Mouse (Mus musculus): ENCODE results near the gene Hist1h1t.
"Not testable (repeated sequence)": the region's sequence is repeated elsewhere in the genome, so short reads cannot be mapped to it uniquely, and the experiment has no call there.

Hist1h1t gene

DNA sequence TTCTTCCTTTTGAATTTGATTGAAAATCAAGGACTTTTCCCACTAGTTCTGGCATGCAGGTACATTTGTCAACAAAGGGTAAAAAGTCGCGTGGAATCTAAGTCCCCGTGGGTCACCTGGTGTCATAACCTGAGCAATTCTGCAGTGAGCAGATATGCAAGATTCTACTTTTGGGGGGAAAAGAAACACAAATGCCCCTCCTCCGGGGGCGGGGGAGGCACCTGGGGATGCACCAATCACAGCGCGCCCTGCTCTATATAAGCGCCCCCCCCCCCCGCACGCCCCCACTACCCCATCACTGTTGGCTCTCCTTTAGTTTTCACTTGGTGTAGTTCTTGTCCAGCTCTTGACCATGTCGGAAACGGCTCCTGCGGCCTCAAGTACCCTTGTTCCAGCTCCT, at the start of gene Hist1h1t:
TSS of gene Hist1h1t (plus strand) at position 301 of the 400 bp plus-strand sequence.
- DNase-seq: peak; percentile 84

DNA sequence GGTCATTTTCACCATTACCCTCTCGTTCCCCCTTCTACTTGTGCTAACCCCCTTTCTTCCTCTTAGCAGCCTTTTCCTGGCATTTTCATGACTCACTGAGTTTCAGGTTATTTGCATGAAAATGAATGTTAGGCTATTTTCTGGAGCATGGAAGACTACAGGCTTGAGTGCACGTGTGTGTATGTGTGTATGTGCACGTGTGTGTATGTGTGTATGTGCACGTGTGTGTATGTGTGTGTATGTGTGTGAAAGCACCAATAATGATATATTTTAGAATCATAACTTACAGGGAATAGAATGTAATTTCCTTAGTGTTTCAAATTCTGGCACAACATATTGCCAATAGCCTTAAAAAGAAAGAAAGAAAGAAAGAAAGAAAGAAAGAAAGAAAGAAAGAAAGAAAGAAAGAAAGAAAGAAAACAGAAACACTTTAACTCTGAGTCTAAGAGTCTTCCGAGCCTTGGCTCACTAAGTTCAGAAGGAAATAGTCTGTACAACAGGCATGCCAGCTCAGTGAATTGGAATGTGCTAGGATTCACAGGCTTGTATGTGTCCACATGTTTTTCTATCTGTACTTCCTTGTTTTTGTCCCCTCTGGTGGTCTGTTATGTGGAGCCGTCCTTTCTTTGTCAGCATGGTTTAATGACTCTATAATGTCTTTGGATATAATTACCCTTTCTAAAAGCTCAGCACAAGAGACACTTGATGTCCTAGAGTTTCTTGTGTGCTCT, 35.8 kb upstream of the Hist1h1t start:
- no peak for DNase-seq

DNA sequence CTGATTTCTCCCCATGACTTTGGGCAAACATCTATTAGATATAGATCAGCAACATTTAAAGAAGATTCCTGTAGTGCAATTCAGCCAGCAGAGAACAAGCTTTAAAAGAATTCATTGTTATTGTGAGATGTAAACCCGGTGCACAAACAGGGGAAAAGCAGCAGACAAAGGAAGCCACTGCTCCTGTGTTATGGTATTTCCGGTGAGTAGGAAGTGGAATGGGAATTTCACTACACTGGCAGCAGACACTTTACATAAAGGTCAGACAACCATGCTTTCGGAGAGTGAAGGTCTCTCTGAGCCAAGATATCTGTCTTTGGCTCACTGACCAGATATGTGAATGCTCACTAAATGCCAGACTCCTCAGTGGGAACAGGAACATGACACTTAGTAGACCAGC, 33.1 kb upstream of the Hist1h1t start:
- DNase-seq: no peak

DNA sequence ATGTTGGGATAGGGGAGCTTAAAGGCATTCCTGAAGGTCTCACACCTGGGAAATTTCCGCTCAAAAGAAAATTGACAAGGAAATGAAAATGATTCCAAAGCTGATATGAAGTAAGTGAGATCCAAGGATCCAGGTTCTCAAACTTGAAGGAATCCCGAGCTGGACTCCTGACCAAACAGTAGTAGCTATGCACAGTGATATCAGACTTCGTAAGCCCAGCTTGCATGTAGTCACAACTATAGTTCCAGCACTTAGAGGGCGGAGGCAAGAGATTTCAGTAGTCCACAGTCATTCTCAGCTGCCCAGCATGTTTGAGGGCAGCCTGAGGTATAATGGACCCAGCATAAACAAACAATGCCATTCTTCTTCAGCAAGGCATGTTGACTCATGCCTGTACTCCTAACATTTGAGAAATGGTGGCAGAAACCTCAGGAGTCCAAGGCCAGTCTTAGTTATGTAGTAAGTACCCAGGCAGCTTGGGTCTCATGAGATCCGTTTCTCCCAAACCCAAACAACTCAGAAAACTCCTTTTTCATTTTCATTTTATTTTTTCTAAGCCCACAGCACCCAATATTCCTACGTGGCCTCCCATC, 13.5 kb upstream of the Hist1h1t start:
- no peak for DNase-seq

DNA sequence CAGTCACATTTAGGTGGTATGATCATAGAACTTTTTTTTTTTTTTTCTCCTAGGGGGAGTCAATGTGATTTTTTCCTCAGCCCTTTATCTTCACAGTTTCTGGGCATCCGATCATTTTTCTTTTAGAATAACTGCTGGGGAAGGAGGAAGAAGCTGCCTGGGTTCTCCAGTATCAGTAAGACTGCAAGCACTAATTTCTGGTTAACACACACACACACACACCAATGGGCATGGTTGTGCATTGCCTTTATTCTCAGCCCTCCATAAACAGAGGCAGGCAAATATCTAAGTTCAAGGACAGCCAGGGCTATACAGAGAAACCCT, 13.0 kb upstream of the Hist1h1t start:
- DNase-seq: no peak

DNA sequence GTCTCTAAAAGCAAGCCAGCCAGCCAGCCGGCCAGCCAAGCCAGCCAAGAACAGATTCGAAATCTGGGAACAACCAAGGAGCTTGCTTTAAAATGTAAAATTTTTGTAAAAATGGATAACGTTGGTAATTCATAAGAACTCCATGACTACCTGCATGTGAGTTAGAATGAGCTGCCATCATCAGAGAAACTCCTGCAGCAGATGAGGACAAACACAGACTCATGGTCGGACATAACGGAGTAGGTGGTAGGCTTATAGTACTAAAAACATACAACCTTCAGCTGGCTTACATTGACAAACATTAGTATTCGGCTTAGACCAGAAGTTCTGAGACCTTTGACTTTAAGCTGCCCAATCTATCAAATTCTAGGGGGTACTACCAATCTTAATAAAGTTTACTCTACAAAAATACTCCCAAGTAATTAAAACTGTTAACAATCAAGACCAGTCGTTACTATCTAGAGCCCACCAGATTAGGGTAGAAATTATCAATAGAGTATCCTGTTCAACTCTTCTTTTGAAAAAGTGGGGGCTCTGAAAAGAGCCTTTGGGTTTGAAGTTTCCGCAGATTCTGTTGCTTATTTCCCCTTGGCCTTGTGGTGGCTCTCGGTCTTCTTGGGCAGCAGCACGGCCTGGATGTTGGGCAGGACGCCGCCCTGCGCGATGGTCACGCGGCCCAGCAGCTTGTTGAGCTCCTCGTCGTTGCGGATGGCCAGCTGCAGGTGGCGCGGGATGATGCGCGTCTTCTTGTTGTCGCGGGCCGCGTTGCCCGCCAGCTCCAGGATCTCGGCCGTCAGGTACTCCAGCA, 12.5 kb upstream of the Hist1h1t start:
- DNase-seq: not testable (repeated sequence)

DNA sequence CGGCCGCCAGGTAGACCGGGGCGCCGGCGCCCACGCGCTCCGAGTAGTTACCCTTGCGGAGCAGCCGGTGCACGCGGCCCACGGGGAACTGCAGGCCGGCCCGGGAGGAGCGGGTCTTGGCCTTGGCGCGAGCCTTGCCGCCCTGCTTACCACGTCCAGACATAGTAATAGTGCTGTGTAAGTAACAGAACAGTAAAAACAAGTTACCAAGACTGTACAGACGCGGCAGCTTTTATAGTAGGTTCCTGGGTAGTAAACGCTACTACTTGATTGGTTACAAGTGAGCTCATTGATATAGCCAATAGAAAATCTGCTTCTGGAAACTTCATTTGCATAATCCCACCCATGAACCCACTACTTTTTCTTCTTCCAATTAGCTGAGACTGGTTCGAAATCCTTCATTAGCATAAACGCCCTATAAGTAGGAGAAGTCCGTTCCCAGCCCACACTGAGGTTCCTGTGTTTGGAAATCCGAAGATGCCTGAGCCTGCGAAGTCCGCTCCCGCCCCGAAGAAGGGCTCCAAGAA, 11.8 kb upstream of the Hist1h1t start, which contains the start of the genes Hist1h2ac and Hist1h2bc:
TSS of gene Hist1h2ac (minus strand) at position 194 of the 527 bp plus-strand sequence.
TSS of gene Hist1h2bc (plus strand) at position 445 of the 527 bp plus-strand sequence.
- peak; percentile 99 for DNase-seq

DNA sequence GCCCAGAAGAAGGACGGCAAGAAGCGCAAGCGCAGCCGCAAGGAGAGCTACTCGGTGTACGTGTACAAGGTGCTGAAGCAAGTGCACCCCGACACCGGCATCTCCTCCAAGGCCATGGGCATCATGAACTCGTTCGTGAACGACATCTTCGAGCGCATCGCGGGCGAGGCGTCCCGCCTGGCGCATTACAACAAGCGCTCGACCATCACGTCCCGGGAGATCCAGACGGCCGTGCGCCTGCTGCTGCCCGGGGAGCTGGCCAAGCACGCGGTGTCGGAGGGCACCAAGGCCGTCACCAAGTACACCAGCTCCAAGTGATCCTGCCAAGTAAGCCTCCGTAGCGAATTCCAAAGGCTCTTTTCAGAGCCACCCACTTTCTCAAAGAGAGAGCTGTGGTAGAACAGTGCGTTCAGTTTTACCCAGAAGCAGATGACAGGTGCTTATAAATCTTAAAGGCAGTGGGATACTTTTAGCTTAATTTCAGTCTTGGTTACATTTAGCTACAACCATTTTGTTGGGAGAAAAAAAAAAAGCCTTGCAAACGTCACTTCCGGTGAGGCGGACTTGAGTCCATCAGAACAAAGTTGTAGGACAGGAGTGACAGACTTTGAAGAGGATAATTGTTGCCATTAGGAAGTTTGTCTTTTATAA, 11.2 kb upstream of the Hist1h1t start:
- DNase-seq: peak; percentile 94

DNA sequence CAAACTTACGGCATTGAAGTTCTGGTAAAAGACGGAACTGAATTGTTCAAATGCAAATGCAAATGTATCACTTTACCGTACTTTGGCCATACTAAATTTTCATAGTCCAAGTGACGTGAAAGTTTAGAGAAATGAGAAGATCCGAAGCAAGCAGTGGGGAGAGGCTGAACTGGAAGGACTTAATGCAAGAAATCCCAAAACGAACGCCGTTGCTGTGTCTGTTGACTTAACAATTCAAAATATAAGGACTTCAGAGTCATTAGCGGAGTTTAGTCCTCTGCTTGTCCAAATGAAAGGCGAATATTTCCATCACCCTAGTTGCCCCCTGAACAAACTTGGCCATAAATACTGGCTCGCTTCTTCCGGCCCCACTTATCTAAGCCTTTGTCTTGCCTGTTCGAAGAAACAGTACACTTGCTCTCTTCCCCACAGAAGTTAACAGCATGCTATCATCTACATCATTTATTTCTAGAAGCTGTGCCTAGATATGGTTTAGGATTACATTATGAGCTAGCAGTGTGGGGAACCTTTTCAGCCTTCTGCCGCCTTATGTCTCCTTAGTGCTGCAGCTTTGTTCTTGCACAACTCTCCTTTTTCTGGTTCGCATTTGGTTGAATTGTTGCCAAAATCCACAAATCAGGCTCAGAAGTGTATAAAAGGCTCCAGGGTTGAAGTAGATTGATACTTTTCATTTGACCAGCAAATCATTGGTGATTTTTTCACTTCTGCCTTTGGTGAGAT, 10.3 kb upstream of the Hist1h1t start:
- DNase-seq: peak; percentile 91

DNA sequence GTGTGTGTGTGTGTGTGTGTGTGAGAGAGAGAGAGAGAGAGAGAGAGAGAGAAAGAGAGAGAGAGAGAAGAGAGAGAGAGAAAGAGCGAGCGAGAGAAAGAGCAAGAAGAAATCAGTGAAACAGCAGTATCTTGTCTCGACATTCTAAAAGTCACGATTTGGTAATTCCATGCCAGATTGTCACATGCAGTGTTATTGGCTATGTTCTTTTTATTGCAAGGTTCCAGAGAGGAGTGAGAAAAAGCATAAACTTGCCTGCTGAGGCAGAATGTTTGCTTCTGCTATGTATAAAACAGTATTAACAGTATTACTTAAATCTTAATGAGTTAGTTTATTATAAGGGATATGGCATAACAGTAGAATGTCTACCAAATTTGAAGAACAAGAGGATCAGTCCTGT, 9.6 kb upstream of the Hist1h1t start:
- peak; percentile 1 for DNase-seq

DNA sequence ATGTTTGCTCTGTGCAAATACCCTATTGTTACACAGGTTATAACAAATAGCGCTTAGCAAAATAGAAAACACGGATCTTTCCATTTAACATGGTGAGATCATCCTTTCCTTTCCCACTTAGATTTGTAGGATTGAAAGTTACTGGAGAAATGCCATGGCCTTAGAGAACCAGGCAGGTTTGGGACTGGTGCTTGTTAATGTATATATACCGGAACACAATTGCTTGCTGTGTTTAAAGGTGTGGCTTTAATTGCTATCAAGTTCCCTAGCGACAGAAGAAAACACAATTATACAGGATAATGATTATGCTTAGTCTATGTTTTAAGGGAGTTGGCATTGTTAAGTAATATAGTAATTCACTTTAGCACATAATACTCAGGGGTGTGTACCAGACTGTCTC, 8.4 kb upstream of the Hist1h1t start:
- DNase-seq: peak; percentile 0

DNA sequence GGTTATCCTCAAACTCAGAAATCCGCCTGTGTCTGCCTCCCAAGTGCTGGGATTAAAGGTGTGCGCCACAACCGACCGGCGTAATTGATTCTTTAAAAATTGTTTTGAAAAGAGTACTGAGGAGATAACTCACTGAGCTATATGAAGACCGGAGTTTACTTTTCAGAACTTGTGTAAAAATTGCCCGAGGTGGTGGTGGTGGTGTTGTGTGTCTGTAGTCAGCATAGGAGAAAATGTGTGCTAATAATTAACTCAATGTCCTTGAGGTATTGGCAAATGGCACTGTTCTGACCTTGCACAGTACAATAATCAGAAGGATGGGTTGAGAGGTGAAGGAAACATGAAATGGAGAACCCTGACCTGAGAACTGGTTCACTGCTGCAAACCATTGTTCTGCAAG, 7.7 kb upstream of the Hist1h1t start:
- DNase-seq: peak; percentile 58

DNA sequence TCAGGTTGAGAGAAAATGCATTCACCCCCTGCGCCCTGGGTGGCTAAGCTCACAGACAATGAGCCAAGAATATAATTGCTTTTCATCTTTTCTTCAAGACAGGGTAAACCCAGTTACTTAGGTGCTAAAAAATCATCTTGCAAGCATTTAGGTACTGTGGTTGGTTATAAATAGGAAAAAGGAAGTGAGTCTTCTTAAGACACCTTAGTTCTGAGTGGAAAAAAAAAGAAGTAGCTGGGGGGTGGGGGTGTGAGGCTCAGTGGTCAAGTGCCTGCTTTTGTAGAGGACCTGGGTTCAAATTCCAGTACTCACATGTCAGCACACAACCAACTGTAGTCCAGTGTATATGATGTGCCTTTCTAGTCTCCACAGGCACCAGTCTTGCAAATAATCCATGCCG, 6.7 kb upstream of the Hist1h1t start:
- peak; percentile 2 for DNase-seq

DNA sequence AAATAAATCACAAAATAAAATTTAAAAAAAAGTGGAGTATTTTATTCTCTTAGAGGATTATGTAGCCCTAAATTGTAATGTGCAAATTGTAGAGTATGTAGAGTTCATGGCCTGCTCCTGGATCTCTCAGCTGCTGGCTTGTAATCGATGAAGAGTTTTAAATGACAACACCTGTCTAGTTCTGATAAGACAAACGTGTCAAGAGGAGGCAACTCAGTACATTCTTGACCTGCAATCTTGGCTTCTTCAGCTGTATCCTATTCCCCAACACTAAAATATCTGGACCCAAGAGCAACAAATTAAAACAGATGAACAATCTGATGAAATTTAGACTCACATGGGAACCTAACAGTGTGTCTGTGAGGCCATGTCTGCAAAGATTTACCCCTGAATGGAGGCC, 6.2 kb upstream of the Hist1h1t start:
- DNase-seq: no peak

DNA sequence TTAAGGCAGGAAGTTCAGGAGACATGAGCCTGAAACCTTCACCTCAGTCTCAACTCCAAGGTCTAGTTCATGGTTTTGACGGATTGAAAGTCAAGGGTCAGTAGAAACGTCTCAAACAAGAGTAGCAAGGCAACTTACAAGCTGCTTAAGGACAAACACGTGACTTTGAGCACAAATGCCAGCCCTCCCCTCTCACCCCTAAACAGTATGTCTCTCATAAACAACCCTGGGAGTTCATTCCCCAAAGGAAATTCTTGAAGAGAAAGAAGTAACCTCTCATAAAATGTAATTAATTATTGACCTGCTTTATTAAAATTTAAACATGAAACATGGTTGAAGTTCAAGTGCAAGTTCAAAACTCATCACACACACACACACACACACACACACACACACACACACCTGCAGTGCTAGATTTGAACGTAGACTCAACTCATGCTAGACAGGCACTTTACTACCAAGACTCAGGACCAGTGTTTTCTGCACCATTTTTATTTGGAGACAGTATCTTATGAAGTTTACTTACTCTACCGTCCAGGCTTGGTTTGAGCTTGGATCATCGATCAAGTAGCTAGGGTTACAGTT, 1.7 kb upstream of the Hist1h1t start:
- peak; percentile 43 for DNase-seq

DNA sequence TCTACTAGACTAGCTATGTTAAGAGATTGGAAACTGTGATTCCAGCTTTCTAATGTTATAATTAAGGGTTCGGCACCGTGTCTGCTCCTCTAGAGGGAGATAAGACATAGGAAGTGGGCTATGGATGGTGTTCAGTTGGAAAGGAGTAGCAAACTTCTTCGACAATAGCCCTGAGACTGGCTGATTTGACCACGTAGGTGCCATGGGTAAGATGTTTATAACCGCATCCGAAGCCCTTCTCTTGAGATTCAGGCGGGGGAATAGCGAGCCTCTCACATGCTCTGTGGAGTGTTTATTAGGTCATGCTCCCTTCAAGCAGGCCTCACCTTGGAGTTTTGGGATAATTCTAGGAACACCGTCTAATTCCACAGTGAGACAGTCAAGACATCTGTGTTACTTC, 658 bp upstream of the Hist1h1t start:
- peak; percentile 59 for DNase-seq

DNA sequence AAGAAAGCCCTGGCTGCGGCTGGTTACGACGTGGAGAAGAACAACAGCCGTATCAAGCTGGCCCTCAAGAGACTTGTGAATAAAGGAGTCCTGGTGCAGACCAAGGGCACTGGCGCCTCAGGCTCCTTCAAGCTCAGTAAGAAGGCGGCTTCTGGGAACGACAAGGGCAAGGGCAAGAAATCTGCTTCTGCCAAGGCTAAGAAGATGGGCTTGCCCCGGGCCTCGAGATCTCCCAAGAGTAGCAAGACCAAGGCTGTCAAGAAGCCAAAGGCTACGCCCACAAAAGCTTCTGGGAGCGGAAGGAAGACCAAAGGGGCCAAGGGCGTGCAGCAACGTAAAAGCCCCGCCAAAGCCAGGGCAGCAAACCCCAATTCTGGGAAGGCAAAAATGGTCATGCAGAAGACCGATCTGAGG, 454 bp downstream of the Hist1h1t start:
- DNase-seq: peak; percentile 89

DNA sequence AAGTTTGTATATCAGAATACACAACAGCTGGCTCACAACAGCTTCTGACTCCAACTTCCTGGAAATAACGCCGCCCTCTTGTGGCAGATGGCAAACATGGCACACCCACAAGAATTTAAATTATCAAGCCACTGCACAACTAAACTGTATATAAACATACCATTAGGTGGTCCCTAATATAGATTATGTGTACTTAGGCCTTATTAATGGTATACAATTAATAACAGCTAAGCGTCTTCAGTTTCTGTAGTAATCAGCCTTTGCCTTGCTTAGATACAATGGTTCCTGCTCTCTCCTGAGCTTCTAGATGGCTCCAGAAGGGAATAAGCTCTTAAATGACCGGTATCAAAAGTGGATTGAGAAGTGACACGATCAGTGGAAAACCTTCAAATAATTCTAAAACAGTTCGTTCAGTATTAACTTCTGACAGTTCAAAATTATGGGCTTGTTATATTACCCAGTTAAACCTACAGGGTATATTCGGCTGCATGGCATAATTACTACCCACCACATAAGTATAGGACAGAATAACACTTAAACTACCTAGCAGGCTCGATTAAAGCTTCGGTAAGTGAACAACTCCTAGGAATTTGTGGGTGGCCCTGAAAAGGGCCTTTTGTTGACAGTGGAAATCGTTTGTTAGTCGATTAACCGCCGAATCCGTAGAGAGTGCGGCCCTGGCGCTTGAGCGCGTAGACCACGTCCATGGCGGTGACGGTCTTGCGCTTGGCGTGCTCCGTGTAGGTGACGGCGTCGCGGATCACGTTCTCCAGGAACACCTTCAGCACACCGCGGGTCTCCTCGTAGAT, 2.1 kb downstream of the Hist1h1t start:
- DNase-seq: peak; percentile 91

DNA sequence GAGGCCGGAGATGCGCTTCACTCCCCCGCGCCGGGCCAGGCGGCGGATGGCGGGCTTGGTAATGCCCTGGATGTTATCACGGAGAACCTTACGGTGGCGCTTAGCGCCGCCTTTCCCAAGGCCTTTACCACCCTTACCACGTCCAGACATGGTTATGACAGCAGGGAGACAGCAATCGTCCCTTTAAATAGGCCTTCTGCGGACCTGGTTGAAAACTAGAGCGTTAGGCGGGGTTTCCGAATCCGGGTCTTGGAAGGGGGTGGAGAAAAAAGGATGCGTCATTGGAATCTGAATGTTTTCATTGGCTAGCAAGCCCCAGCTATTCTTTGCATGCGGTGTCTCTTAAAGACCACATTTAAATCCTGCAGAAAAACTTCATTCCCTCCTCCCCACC, 2.7 kb downstream of the Hist1h1t start, which contains the start of gene Hist1h4c:
TSS of gene Hist1h4c (minus strand) at position 155 of the 394 bp plus-strand sequence.
- peak; percentile 100 for DNase-seq

DNA sequence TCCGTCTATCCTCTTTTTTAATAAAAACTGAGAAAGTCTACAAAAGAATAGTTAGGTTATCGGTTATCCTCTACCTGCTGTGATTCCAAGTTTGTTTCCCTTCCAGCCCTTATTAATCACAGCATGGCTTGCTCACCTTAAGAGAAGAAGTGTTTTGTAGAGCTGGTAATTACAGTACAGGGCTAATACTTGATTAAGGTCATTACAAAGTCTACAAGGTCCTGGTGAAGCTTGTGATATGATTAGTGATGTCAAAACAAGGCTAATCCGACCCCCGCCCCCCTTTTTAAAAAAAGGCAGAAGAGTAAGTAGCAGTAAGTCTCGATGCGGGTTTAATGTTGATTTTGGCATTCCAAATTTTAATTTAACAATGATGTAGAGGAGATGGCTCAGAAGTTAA, 3.4 kb downstream of the Hist1h1t start:
- DNase-seq: peak; percentile 83

DNA sequence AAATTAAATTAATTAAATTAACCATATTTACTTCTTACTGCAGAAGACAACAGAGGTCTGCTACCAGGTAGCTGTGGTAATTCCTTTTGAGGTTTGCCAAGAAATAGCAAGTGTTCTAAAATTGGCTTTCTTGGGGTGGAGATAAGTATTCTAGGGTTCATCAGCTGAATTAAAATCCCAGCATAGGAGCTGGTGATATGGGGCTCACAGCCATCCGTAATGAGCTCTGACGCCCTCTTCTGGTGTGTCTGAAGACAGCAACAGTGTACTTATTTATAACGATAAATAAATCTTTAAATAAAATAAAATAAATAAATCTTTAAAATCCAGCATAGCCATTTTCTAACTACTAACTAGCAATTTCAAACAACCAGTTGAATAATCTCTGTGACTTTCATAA, 4.2 kb downstream of the Hist1h1t start:
- DNase-seq: no peak
